Mouse (Mus musculus) embryo, embryonic 9.5 days (tissue): Measurements from ENCODE around the gene Bud23.

Experiments
- DNase-seq: peaks from one replicate; pipeline ENCODE4 v3.0.0-alpha.2; 2017; ENCODE audit errors: extremely low spot score

The Bud23 gene

DNA sequence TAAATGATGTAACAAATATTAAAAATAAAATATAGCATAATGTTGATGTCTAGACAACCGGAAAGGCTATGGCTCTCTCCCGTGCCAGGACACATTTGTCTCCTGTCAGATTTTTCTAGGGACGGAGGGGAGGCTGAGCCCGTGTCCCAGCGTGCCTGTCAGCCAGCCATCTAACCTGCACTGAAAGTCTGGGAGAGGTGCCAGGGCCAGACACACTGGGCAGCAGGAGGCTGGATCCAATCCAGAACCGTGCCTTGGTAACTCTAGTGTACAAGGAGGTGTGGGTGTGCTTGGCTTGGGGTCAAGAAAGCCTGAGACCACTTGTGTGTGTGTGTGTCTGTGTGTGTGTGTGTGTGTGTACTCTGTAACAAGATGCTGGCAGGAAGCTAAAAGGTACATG is 42.9 kb downstream of the Bud23 start:
- no peak for DNase-seq

DNA sequence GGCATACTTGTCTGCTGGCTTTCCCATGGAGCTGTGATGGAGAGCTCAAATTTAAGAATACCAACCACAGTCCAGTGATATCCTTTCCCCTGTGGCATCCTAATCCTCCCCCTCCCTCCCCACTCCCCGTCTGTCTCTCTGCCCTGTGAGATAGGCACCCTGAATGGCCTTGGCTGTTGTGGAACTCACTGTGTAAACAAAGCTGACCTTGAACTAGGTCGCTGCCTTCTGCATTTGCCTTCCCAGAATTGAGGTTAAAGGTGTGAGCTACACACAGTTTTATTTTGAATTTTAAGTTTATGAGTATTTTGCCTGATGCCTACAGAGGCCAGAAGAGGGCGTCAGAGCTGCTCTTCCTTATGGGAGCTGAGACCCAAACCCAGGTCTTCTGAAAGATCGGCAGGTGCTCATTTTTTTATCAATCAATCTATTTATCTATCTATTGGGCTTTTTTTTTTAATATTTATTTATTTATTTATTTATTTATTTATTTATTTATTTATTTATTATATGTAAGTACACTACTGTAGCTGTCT is 48.5 kb downstream of the Bud23 start:
- no peak for DNase-seq

DNA sequence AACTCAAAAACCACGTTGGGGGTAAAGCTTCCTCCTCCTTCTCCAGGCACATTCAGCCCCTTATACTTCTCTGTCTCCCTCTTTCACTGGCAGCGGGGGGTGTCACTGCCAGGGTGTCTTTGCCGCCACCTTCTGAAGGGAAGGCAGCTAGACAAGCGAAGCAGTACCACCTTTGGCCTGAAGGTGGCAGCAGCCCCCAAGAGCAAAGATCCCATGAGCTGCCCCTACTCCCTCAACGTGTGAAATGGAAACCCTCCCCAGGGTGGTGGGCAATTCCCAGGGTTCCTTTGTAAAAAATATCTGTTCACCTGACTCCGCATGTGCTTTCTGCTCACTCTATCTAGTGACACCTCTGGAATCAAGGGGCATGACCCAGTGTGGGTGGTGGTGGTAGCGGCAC is 49.3 kb downstream of the Bud23 start:
- DNase-seq: peak; percentile 81

DNA sequence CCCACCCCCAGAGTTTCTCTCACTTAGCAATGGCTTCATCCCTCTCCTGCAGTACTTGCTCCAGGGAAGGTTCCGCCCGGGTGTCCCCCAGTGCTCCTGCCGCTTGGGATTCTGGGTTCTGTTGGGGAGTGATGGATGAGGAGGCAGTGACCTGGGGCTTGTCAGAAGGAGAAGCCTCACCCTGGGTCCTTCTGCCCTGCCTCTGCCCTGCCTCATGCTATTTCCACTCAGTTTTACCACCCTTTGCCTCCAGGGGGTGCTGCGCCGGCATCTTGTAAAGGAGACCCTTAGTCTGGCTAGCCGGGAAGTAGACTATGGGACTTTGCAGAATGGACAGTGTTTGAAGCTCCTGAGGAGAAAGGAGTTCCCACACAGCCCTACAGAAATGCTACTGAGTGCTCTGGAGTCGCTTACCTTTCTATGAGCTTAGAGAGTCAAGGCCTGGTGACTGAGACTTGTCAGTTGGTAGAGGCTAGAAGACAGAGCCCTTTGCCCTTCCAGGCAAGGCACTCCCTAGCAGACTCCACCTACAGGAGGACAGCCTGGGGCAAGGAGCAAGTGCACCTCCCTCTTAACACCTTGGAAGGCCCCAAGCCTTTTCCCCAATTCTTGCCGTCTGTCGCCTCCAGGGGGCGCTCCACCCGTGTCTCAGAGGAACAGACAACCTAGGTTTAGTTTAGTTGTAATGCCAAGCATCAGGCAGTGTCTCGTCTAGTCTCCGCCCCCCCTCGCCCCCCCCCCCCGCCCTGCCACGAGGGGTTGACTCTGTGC is 51.9 kb downstream of the Bud23 start:
- peak; percentile 86 for DNase-seq

DNA sequence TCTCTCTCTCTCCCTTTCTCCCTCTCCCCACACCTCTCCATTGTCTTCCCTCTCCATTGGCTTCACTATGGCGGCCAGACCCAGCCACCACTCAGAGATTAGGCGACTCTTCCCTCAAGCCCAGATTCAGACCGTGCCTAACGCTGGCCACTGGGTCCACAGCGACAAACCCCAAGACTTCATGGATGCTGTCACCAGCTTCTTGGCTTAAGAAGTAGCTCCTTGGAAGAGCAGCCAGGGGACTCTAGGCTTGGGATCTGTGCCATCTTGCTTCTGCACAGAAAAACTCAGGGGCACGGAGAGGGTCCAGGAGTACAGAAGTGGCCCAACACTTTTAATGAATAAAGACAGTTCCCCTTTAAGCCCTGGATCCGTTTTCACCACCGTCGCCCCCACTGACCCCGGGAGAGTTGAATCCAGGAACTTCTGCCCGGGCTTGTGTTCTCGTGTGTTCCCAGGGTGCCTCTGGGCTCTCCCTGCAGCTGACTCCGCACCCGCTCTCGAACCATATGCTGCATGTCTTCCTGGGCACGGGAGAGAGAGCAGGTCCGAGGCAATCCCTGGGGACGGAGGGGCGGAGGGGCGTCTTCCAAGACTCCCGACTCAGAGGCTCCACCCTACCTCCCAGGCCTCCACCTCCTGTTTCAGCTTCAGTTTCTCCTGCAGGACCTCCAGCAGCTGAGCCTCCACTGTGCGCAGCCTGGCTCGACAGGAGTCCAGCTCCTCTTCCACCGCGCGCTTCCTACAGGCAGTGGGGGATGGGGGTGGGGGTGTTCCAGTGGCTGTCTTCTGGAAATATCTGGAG is 52.7 kb downstream of the Bud23 start:
- DNase-seq: peak; percentile 48

DNA sequence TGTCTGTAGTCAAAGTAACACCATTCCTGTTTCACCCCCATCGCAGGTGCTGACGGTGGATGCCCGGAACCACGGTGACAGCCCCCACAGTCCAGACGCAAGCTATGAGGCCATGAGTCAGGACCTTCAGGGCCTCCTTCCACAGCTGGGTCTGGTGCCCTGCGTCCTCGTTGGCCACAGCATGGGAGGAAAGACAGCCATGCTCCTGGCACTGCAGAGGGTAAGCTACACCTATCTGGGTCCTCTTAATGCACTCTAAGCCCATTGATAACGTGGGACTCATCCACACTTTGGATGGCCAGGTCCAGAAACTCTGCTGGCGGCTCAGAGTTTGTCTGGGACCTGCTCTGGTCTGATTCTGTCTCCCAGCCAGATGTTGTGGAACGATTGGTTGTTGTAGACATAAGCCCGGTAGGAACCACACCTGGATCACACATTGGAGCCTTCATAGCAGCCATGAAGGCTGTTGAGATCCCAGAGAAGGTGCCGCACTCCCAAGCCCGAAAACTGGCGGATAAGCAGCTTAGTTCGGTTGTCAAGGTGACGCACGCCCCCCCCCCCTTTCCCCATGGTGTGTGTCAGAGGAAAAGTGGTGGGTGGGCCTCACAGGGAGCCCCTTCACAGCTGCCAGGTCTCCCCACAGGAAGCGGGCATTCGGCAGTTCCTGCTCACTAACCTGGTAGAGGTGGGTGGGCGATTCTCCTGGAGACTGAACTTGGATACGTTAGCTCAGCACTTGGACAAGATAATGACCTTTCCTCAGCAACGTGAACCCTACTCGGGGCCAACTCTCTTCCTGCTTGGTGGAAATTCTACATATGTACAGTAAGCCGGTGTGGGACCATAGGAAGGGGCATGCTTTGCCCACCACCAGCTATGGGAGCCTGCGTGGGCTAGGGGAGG is 53.7 kb downstream of the Bud23 start:
- DNase-seq: no peak

DNA sequence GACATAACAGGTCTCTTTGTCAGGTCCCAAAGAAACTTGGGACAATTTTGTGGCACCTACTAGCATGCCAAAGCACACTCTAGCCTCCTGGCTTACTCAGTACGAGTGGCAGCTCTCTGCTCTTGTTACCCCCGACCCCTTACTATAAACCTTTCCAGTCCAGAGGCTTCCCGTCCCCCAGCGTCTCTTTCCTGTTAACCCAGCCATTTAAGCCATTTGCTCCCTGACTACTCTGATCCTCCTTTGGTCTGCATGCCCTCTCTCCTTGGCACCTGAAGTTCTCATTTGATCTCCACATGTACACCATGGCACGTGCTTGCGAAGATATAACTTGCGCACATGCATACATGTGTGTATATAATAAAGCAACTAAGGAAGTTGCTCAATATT is 54.4 kb downstream of the Bud23 start:
- no peak for DNase-seq

DNA sequence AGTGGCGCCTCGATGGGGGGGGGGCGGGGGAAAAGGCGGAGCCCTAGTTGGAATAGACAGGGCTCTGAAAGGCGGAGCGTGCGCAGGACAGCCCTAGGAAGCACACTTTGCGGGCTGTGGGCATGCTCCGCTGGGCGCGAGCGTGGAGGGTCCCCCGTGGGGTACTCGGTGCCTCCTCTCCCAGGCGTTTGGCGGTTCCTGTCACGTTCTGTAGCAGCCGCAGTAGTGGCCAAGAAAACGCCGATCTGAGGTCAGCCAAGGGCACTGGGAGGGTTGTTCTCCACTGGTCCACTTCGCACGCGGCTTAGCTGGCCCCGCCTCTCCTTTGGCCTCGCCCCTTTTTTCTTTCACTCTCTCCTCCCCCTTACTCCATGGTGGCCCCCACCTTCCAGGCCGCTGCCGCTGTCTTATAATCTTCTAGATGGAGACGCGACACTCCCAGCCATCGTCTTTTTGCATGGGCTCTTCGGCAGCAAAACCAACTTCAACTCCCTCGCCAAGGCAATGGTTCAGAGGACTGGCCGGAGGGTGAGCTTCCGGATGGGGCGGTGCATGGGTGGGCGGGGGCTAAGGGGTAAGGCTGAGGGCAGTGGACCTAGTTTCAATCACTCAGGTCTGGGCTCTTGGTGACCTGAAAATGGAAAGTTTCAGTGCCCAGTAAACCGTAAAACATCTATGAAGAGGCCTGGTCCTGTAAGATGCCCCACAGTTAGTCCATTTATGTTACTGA is 55.0 kb downstream of the Bud23 start:
- peak; percentile 93 for DNase-seq

DNA sequence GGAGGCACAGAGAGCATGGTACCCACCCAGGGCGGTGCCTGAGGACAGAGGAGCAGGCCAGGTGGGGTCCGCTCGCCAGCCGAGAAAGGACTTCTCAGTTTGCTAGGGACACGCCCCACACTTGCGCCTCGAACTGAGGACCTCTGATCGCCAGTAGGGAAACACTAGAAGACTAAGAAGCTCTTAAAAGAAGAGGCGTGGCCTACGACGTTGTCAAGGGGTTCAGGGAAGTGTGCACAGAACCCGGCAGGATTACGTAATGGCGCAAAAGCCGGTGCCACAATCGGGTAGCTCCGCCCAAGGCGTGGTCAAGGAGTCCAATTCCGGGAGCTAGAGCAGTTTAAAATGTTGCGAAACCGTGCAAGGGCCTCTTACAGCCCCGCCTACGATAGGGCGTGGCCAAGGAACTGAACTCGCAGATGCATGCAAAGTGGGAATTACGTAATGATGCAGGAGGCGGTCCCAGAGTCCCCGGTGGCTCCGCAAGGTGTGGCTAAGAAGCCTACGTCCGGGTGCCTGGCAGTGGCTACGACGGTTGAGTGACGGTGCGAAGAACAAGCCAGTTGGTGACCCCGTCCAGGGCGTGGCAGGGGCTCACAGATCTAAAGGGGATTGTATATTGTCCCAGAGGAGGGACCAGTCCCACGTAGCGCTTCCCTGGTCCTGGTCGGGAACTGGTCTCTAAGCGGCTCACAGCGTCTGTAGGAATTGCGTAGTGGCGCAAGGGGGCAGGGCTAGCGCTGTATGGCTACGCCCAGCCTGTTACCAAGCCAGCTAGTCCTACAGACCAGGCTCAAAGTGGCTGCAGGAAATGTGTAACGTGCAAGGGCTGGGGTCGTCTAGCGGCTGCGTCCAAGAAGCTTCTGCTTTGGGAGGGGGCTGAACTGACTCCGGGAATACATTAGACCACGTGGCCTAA is 55.8 kb downstream of the Bud23 start, which contains the start of gene Abhd11:
Gene Abhd11, plus strand, starts transcription at position 482 of the 919 bp plus-strand sequence.
- peak; percentile 98 for DNase-seq

DNA sequence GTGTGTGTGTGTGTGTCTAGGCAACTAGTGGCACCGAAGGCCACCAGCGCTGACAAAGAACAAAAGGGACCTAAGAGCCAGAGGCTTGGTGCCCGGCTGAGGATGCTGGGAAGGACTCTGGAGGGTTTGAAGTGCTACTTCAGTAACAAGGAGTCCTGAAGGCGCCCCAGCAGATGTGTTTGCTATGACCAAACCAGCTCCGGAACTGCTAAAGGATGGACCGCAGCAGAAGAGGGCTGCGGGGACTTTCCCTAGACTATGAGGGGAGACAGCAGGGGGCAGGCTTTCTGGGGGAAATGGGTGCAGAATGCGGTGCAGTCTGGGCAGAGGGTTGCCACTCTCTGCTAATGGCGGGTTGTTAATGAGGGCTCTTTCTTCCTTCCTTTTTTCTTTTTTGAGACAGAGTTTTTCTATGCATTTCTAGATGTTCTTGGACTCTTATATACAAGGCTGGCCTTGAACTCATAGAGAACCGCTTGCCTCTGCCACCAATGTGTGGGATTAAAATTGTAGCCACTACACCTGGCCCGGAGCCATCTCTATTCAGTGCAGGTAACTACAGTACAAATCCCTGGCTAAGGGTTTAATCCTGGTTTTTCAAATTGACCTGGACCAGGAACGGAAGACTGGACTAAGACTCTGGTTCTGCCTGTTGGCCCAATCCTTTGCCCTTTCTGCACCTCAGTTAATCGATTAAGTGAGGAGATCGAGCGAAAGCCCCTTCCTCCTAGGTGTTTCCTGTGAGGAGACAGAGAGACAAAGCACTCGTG is 56.8 kb downstream of the Bud23 start:
- no peak for DNase-seq
